Mouse (Mus musculus) pancreas, adult 10 weeks (tissue): ENCODE data around the gene Ms4a7. TPM values are rescaled to one million over a fixed set of nuclear protein-coding genes. Genes with fewer than 3 reads are reported as not detected.

Experiments used
- polyA plus RNA-seq: library from polyadenylated mRNA; stranded (reverse); fragments of 350-450 nt; fragmentation: Illumina TruSeq; extraction: RNeasy Lipid Tissue Mini Kit (QIAGEN cat#74804); gene quantifications from one replicate; pipeline ENCODE4 v1.2.3, GENCODE M21; 2015; ENCODE audit warnings: low read depth, low replicate concordance; ENCODE audit not compliant: insufficient read depth

Ms4a7 gene
- 1.9 TPM for polyA plus RNA-seq

GRCm38 (mm10) chr19:11335932-11336331, at the start of gene Ms4a7:
Gene Ms4a7, minus strand, starts transcription at chr19:11336146.

GRCm38 (mm10) chr19:11375273-11375672, 39.3 kb upstream of the Ms4a7 start, which contains the start of gene Ms4a4a:
Gene Ms4a4a, plus strand, starts transcription at chr19:11375523.

GRCm38 (mm10) chr19:11314354-11314753, 21.6 kb downstream of the Ms4a7 start, which contains the start of gene Ms4a14:
Gene Ms4a14, minus strand, starts transcription at chr19:11314454.

GRCm38 (mm10) chr19:11283773-11284172, 52.2 kb downstream of the Ms4a7 start, which contains the start of gene Ms4a5:
Gene Ms4a5, minus strand, starts transcription at chr19:11283873.

Other genes with a start within 250 kb of the Ms4a7 start
- gene 1700017D01Rik, start 205.3 kb downstream of the Ms4a7 start, polyA plus RNA-seq = not detected
- gene 1700025F22Rik, start 170.8 kb downstream of the Ms4a7 start, polyA plus RNA-seq = not detected
- gene Ms4a13, start 139.4 kb downstream of the Ms4a7 start, polyA plus RNA-seq = not detected
- not detected for gene Ms4a12, start 103.7 kb downstream of the Ms4a7 start, polyA plus RNA-seq
- gene Ms4a1, start 69.9 kb downstream of the Ms4a7 start, polyA plus RNA-seq = 0.52 TPM
- not detected for gene Ms4a5, start 52.3 kb downstream of the Ms4a7 start, polyA plus RNA-seq
- gene Ms4a14, start 21.7 kb downstream of the Ms4a7 start, polyA plus RNA-seq = 0.31 TPM
- 2.9 TPM for gene Ms4a4a, start 39.4 kb upstream of the Ms4a7 start, polyA plus RNA-seq
- not detected for gene Ms4a4c, start 68.6 kb upstream of the Ms4a7 start, polyA plus RNA-seq
- not detected for gene Ms4a4b, start 107.4 kb upstream of the Ms4a7 start, polyA plus RNA-seq
- 3.3 TPM for gene Ms4a6c, start 133.2 kb upstream of the Ms4a7 start, polyA plus RNA-seq
- gene Gm8369, start 149.8 kb upstream of the Ms4a7 start, polyA plus RNA-seq = not detected
- gene Ms4a6b, start 180.4 kb upstream of the Ms4a7 start, polyA plus RNA-seq = 3.0 TPM
- 8.9 TPM for gene Ms4a4d, start 200.7 kb upstream of the Ms4a7 start, polyA plus RNA-seq